Mouse (Mus musculus) right cerebral cortex, postnatal 10 days (tissue): ENCODE data around the gene Asxl1.
A peak's percentile ranks its signal among the peaks of the same experiment; 100 is the strongest.

Source experiments
- DNase-seq, 2 experiments: peaks; one replicate each; pipeline ENCODE4 v3.0.0; 2021; ENCODE audit warnings: low spot score in 2 of 2

Asxl1 gene

DNA sequence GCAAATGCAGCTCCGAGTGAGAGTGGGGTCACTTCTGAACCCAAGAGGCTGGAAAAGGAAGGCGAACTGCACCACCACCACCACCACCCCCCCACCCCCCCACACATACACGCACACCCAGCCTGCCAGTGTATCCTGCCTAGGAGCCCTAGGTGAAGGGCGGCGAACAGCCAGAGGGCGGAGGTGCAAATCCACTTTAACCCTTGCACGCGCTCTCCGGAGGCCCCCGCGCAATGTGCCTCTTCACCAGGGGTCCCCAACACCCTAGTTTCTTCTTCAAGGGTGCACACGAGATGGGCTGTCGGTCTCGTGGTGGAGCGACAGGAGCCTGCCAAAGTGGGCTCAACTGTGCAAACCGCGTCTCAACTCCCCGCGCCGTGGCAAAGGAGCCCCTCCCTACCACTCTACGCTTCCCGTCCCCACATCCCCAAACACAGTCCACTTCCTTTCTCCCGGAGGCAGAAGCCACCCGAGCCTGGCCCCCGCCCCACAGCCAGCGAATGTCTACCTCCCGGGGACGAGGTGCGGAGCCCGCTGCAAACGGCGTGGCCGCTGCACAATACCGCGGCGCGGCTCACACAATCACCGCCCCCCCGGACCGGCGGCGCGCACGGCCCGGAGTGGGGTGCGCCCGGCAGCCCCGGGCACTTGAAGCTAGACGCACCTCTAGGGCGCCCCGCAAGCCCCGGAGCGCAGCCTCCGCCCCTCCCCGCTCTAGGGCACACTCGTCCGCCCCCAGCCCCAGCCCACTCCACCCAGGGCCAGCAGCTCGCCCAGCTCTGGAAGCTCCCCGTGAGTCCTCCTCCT is 98.0 kb downstream of the Asxl1 start:
- DNase-seq = peak; percentile 55 to 56

DNA sequence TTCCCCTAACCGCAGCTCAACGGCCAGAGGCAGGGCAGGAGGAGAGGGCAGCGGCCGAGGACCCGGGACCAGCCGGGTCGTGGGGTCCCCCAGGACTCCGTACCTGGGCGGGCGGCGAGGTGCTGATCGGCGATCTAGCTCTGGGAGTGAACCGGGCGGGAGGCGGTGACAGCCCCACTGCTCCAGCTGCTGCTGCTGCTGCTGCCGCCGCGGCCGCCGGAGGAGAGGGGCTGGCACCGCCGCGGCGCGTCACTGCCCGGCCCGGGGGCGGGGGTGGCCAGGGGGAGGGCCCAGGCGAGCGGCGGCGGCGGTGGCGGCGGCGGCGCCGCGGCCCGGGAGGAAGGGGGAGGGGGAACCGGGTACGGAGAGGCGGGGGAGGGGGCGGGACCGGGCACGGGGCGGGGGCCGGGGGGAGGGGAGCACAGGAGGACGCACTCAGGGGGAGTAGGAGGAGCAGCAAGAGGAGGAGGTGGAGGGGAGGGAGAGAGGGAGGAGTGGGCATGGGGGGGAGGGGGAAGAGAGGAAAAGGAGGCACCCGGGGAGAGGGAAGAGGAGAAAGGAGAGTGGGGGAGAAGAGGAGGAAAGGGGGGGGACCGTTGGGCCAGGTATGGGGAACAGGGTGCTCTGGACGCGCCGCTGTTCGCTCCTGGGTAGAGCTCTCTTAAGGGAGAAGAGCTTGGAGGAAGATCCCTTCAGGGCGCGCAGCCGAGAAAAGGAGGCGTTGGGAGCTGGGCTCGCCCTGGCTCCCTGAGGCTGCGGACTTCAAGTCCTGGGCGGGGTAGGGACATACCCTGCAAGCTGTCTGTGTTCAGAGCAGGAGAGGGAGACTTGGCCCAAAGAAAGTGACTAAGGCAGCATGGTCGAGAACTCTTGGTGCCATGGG is 98.9 kb downstream of the Asxl1 start:
- DNase-seq = peak; percentile 73 to 75

DNA sequence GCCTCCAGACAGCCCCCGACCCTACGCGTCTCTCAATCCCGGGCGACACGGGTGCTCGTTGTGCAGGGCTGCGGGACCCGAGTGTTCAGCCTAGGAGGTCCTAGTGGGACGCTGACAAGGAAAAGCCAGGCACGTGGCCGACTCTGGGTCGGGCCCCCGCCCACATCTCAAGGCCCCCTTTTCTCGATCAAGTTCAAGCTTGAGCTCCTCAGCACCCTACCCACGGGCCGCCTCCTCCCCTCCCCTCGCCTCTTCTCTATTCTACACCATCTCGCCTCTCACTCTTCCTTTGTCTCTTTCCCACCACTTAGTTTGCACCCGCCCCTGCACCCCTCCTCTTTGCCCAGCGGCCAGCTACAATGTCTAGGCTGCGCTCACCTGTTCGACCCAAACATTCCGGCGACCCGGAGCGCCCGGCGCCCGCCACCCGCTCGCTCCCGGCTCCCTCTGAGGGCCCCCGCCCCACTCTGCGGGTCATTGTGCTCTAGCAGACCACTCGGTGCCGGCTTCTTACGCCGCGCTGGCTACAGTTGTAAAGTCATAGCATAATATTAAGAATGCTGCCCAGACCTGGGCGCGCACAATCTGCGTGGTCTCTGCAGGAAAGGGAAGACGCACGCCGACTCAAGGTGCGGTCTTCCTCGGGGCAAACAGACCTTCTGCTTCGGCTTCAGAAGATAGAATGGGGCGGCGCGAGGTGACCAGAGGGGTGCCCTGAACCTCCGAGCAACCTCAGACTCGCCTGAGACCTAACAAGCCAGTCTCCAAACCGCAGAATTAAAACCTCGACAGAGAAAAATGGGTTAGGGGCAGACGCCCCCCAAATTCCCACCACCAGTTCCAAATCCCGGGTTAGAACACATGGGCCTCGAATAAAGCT is 99.7 kb downstream of the Asxl1 start:
- DNase-seq = peak; percentile 44 to 67

DNA sequence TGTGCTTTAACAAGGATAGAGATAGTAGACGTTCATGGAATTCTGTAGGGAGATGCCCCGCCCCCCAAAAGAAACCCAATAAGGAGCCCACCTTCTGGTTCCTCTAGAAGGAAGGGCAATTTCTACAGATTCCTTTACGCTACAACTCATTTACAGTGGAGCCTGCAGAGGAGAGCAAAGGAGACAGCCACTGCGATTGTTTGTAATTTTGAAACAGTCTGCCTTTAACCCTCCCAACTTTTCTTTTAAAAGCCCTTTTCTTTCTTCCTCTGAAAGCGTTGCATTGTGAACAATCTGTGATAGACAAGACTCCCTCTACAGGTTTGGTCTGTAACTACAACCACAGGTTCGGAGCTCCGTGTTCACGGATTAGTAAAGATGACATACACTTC is 100.4 kb downstream of the Asxl1 start:
- peak; percentile 72 to 77 for DNase-seq

DNA sequence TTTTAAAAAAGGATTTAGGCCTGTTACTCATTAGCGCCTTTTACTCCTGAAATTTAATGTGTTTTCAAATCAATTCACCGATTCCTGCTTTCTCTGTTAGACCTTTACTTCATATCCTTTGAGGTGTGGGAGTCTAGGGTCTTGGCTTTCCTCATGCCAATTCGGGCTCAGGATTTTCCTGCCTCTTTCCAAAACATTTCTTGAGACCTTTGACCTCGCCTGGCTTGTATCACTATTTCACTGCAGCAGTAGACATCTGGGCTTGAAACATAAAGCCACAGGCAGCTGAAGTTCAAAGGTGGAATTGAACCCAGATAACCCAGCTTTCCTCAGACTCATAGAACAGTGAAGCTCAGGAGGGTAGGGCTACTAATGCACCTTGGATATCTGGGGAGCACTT is 100.8 kb downstream of the Asxl1 start:
- DNase-seq = no peak

DNA sequence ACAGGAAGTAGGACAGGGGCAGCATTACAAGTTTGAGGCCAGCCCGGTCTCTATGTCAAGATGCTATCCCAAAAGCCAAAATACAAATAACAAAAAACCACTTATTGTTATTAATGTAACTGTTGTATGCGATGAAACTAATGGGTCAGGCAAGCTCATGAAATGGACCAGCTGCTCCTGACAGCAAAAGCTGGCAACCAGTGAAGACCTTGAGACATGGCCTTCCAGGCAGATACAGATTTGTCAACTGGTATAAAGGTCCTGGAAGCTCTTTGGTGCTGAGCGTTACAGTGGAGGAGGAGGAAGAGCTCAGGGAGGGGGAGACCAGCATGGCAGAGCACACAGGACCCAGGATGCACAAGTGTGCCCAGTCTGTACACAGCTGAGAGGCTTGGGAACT is 102.1 kb downstream of the Asxl1 start:
- DNase-seq = no peak

DNA sequence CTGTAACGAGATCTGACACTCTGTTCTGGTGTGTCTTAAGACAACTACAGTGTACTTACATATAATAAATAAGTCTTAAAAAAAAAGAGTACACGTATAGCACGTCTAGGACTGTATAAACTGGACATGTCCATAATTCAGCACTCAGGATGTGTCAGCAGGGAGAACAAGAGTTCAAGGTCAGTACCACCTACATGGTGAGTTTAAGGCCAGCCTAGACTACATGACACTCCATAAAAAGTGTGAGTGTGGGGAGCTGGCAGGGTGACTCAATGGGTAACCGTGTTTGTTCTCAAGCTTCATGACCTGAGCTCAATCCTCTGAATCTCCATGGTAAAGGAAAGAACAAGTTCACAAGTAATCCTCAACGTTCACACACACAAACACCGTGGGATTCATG is 102.9 kb downstream of the Asxl1 start:
- no peak for DNase-seq
